Mouse (Mus musculus): Measurements from ENCODE around the gene Eif4e3.

Eif4e3 gene

DNA sequence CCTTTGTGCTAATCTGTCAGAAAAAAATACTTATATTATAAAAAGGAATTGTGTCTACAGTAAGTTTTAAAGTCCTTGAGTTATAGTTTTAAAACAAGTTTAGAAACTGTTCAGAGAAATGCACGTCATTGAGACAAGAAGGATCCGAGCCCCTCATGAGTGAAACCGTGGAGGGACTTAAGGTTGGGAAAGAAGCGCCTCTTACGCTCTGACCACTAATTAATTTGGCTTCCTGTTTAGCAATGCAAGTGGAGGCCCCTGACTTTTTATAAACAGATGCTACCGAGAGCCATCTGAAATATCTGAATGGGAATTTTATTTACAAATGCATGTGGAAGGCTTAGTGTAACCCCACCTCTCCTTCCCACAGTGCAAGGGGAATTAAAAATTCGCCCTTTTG lies 41.3 kb downstream of the Eif4e3 start:
- DNase-seq (ENCODE audit: inconsistent ontology term) = no peak

DNA sequence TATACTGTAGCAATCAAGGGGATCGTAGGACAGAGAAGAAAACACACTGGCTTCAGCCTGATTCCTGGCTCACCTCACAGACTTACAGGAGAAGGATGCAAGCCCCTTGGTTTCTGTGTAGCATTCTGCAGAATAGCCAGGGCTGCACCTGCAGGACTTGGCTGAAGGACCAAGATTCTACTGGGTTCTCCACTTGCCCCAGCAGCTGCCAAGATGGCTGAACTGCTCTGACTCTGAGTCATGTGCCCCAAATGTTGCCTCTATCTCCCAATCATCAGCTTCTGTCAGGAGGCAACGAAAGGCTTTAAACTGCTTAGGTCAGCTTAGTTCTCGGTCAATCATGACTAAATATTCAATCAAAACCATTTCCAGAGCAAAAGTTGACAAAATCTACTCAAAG lies 42.0 kb downstream of the Eif4e3 start:
- DNase-seq (ENCODE audit: inconsistent ontology term) = no peak

DNA sequence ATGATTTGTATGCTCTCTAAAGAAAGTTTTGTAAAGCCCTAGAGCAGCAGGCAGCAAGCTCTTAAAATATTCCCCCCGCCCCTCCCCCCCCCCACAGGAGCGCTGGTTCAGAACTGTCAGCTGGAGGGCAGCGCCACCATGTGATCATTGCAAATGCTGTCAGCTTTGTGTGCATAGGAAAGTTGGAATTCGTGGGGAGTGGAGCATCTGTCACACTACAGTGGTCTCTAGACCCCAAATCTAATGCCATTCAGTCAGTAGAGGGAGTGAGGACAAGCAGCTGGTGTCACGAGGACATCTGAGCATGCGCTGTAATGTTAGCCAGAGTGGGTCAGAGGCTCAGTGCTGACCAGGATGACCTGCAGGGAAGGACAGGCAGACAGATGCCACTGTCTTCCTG lies 42.9 kb downstream of the Eif4e3 start:
- no peak for DNase-seq (ENCODE audit: inconsistent ontology term)

DNA sequence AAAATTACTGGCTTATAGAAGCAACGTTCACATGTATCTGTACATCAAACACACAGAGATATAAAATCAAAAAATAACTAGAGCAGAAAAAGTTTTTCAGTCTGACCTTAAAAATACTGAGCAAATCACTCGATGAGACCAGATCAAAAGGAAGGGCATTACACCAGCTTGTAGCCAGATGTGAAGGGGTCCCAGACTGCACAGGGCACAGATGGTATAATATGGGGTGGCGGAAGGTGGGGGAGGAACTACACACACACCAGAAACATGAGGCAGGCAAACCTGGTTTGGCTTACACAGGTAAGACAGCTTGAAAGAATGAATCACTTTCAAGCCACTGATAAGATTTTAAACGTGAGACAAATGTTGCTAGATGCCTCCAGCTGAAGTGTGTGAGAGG lies 45.4 kb downstream of the Eif4e3 start:
- DNase-seq (ENCODE audit: inconsistent ontology term) = no peak

DNA sequence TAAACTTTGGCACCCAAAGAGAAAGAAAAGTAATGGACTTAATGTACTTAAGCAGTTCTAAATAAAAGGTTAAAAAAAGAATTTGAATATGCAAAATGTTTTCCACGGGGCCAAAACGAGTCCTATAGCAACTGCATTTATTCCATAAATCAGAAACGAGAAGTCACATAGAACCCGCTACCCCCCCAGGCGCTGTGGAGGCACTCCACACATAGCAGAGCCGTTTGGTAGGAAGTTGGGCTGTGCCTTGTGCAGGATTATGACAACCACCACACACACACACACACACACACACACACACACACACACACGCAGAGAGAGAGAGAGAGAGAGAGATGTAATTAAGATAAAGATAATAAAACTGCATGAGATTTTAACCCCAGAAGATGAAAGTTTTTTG lies 46.1 kb downstream of the Eif4e3 start:
- no peak for DNase-seq (ENCODE audit: inconsistent ontology term)

DNA sequence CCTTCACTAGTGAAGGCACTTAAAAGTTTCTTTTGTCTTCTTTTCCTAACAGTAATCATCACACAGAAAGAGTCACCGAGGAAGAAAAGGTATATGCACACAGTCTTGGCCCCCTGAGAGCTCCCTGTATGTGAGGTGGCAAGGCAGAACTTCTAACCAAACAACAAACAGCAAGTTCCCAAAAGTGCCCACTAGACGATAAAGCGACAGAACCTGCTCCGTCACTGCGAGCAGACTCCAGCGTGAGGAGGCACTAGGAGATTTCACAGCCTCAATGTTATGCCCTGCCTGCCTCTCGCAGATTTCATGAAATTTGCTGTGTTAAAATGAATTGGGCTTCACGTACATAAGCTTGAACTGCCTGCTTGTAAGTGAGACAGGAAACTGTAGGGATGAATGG lies 46.6 kb downstream of the Eif4e3 start:
- DNase-seq (ENCODE audit: inconsistent ontology term) = no peak

DNA sequence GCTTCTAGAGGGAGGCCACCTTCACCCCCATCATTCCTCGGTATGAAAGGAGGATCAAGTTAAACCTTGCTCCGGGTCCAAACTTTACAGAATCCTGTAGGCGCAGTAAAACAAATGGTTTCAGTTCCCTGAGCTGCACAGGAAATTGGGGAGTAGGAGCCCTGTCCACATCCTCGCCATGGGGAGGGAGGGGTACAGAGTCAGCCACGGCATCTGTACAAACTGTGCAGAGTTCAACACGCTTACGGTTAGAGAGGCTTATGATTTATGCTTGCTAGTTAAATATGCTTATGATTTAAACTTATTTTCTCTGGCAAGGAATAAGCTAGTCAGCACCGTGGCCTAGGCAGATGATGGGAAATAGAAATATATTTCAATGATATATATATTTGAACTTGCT lies 47.1 kb downstream of the Eif4e3 start:
- DNase-seq (ENCODE audit: inconsistent ontology term) = no peak

DNA sequence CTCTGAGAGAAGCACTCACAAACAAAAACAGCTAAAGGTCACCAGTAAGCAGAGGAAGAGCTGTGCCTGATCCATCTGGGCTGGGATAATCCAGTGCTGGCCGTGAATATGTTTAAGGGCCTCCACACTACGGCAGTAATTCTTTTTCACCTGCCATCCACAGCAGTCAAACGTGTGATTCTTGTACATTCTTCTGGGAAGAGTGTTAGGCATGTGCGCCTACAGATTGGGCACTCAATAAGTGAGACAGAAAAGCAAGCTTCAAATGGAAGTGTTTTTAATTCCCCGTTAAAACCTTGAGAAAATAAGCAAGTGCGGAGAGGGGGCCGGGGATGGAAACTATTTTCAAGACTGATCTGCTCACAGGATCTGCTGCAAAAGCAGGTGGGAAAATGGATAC lies 48.7 kb downstream of the Eif4e3 start:
- no peak for DNase-seq (ENCODE audit: inconsistent ontology term)

DNA sequence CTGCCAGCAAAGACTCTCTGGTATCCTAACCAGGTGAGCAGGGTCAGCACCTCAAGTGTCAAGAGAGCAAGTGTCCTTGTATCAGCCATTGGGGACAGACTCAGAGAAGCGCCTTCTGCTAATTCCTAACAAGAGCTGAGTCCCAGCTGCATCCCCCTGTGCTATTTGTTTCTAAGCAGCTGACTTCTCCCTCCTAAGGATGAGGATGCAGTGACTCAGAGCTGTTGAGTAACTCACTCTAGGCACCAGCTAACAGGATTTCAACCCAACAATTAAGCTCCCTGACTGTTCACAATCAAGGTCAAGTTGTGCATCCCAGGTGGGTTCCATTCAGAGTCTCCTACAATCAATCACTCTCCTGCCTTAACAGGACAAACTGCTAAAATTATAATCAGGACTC lies 49.2 kb downstream of the Eif4e3 start:
- DNase-seq (ENCODE audit: inconsistent ontology term) = no peak

DNA sequence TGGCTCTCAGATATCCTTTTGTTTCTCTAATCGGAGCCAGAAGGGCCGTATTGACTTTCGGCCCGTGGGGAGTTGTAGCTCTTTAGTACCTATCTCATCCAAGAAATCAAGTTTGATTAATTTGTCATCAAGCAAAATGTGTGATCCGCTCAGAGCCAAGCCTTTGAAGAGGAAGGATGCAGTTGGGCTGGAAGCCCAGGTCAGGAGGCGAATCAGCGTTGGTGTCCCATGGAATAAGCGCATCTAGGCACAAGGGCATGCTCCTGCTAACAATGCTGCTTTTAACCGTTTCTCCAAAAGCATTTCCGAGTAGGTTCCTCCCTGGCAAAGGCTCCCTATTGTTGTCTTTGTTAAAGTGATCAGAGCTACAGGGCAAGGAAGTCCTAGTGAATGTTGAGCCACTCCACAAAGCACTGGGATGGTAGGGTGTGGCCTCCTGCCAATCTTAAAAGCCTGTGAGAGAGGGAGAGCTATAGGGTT lies 51.3 kb downstream of the Eif4e3 start:
- DNase-seq (ENCODE audit: inconsistent ontology term) = no peak

DNA sequence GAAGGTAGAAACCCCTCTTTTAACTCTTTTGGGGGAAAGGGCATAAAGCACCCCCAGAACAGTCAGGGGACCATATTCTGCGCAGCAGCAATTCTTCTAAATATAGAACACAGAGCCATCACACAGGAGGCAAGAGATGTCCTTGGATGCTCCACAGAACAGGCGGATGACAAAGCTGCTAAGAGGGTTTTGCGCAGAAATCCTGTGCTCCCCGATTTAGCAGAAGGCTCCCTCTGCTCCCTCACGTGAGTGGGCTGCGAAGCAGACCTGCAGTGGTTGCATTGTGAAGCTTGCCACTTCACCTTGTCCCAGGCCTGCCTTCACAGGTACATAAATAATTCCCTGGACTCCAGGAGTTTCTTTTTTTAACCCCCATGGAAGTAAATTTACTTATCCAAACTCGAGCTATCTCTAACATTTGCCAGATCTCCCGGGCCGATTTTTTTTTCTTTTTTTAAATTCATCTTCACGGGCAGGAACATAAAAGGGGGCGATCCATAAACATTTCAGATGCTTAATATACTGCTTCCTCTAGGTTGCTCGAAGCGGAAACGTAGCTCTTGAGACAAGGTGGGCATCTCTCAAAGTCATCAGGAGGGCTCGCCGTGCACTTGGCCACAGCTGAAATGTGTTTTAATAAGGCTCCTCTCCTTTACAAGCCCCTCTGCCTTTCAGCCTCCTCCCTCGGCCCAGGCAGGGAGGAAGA lies 51.9 kb downstream of the Eif4e3 start:
- no peak for DNase-seq (ENCODE audit: inconsistent ontology term)

DNA sequence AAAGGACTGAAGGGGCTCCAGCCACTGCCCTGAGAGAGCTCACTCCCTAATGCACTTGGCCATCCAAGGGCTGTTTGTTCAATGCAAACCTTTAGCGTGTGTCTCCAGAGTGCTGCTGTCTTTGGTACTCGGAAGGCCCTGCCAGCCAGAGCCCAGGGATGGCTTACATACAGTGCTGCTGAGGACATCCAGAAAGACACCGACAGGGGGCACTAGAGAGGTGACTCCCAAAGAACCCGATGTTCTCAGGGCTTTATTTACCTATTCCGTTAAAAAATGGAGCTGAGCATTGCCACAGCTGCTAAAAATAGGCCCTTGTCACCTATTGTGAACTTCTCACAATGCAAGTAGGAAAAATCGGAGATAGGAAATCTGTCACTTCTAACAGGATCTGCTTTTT lies 54.7 kb downstream of the Eif4e3 start:
- DNase-seq (ENCODE audit: inconsistent ontology term) = no peak

DNA sequence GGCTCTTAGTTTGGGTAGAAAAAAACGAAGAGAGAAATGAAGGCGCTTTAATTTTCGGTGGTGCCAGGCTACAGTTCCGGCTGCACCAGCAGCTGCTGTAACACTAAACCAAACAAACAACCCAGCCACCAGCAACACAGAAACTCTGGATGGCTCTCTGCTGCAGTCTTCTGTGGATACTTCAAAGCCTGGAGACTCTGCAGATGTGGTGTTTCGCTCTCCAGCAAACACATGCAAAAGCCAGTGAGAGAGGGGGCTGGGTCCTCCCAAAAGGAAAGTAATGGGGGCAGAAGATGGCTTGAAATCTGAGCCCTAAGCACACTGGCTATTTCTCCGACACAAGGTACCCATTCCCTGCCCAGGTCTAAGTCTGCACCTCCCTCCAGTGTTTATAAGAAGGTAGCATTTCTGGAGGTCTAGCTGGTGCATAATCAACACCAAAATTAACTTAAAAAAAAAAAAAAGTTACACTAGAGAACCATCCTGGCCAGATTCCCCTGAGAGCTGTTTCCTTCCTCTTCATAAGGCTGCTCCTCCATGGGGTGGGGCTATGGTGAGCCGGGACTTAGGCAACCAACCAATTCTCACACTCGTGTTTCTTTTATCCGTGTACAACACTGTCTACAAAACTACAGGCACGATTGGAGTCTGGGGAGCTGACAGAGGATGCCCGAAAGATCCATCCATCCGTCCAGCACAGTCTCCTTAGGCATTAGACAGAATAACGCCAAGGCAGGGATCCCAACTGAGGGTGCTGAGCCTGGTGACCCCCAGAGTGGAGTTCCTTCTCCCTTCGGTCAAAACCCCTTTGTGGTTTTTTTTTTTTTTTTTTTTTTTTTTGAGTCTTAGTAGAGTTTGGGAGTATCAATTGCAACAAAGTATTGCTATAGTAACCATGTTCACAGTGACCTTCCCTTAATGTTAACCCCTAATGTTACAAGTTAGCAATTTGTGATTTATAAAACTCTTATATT lies 55.8 kb downstream of the Eif4e3 start:
- DNase-seq (ENCODE audit: inconsistent ontology term) = no peak

DNA sequence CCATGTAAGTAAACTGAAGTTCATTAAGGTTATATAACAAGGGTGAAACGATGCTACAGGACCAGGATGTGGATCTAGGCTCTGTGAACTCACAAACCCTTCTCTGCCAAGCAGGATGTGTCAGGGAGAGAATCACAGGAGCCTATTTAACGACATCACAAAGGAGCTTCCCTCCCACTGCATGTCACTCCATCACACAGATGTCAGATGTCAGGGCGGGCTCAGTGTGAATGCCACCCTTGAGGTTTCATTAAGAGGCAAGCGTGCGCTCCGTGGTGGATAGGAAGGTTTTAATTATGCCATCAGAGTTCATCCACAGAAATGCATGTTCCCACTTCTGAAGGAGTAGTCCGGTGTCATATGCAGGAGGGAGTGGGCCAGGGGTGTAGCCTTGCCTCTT lies 60.5 kb downstream of the Eif4e3 start:
- no peak for DNase-seq (ENCODE audit: inconsistent ontology term)

DNA sequence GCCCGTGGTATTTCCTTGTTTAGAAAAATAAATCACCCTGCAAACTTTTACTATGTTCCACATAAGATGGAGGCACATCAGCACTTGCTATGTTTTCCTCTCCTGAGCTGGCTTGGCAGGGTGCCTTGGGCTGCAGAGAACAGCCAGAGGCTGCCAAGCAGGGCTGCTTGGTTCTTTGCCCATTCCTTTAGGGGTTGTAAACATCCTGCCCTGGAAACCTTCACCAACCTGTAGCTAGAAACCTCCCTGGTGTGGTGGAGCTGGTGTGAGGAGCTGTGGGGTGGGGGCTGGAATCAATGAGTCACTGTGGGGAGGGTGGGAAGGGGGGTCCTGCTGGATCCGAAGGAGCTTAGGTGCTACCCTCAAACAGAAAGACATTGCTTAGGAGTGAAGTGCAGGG lies 61.8 kb downstream of the Eif4e3 start:
- no peak for DNase-seq (ENCODE audit: inconsistent ontology term)

DNA sequence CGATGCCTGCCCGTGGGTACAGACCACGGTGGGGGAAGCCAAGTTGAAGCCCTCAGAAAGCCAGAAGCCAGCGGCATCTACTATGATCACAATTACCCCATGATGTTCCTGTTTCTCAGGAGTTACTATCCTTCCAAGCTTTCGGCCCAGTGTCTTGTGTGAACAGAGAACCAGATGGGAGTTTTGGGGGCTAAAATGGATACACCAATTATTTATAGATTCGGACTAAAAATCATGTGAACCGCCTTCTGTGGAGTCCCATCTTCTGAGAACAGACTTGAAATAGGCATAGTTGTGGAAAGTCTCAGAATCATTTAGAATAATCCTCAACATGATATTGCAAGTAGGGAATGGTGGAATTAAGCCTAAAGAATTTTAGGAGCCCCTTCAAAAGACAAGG lies 64.1 kb downstream of the Eif4e3 start:
- DNase-seq (ENCODE audit: inconsistent ontology term) = no peak

DNA sequence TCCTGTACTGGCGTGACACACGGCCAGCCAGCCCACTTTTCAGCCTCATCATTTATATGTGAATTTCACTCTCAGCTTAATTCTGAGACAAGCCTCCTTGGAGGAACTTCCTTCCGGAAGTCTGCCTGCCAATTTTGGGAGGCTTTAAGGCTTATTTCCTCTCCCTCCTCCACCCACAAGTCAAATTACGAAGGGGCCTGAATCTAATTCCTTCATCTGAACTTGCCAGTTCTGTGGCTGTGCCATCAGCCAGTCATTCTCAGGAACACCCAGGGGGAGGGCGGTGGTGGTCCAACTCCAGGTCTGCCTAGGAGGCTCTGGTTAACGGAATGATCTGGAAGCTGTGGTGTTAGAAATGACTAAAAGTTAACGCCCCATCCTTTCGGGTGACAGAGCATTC lies 65.7 kb downstream of the Eif4e3 start:
- no peak for DNase-seq (ENCODE audit: inconsistent ontology term)

DNA sequence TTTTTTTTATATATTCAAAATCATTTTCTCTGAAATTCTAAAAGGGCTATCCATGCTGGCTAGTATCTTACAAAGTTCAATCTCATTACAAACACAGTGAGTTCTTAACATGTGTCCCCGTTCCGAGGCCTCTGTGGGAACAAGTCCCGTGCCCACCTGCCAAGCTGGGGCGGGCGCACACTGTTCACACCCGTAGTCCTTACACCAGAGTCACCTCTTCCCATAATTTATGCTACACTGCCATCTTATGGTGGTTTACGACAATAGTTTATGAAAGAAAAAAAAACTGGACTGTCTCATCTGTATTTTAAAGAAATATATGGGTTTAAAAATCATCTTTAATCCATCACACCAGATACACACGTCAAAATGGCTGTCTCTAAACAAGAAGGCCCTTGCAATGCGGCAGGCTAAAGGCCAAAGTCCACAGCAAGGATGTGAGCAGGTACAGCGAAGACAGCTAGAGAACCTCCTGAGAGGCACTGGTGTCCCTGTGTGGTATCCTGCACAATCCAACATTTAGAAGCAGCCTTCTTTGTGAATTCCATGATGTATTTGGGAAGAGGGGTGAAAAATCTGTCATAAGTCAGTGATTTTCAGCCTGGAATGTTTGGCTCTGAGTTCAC lies 66.3 kb downstream of the Eif4e3 start:
- DNase-seq (ENCODE audit: inconsistent ontology term) = peak; percentile 76

DNA sequence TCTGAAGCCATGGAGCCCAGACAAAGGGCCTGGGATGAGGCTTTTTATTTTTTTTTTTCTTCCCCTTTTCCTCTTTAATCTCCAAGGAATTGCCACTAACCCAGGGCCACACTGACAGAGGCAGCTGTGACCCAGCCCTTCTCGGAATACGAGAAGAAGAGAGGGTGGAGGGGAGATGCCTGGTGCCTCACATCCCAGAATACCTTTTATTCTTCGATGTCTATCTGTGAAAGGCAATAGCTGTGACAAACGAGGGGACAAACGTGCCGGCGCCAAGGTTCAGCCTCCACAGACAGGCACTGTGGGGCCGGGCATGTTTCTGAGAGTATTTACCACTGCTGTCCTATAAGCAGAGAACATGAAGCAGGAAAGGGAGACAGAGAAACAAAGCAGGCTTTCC lies 66.9 kb downstream of the Eif4e3 start:
- no peak for DNase-seq (ENCODE audit: inconsistent ontology term)

DNA sequence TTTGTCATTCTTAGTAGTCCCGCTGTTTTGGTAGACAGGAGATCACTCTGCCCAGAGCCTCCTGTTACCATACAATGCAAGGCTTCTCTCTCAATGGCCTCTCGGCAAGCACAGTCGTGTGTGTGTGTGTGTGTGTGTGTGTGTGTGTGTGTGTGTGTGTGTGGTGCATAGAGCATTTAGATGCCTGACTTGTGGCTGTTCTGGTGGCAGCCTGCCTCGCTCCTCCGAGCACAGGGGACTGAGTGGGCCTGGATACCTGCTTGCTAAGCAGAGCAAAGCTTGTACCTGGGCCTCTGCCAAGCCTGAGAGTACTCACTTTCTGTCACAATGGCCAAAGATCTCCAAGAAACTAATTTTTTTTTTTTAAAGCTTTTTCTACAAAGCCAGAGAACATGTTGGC lies 67.3 kb downstream of the Eif4e3 start:
- no peak for DNase-seq (ENCODE audit: inconsistent ontology term)

DNA sequence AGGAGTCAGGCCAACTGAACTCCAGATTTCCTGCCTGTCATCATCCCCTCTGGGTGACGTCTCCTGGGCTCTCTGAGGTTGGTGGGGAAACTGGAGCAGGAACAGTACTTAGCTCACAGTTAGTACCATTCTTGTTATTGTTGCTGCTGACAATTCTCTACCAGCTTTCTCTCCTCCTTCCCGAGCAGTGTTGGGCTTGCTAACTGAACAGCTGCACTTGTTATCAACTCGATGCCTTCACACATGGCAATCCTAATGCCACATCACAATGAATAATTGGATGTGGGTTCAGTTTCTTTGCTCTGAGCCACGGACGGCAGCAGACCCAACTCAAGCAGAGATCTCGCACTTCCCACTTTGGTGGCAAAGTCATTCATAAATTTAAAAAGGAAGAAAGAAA lies 89.5 kb downstream of the Eif4e3 start:
- DNase-seq (ENCODE audit: inconsistent ontology term) = no peak

DNA sequence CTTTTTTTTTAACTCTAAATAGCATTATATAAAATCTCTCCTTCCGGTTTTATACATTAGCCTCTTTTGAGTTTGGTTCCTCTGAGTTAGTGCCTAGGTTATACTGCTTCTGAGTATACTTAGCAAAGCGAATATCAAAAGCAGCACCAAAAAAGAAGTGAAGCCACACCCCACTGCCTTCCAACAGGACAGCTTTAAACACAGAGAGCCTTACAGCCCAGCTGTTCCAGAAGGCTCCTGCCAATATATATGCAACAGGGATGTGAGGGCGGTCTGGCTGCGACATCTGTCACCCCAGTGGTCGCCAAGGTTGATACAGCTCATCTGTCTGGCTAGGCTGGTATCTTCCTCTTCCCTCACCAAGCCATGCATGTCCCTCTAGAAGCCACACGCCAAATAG lies 90.9 kb downstream of the Eif4e3 start:
- no peak for DNase-seq (ENCODE audit: inconsistent ontology term)

All from Muller cell, postnatal 12 days (primary cell).